Mouse (Mus musculus) intestine, embryonic 14.5 days (tissue): ENCODE measurements around the gene Acad11. TPM values are rescaled to one million over a fixed set of nuclear protein-coding genes. Genes with fewer than 3 reads are reported as not detected.
A peak's percentile ranks its signal among the peaks of the same experiment; 100 is the strongest.

Experiments used
- ATAC-seq: fragments of 200-750 bp; cut with Nextera tagmentation; replicated peaks from 2 replicates; pipeline ENCODE4 v1.8.0; 2017; ENCODE audit warnings: low read depth, moderate number of reproducible peaks, moderate TSS enrichment, moderate library complexity; ENCODE audit not compliant: low FRiP score, low TSS enrichment
- DNase-seq: peaks from one replicate; pipeline ENCODE4 v3.0.0-alpha.2; 2018; ENCODE audit warnings: low spot score
- H3K27ac ChIP-seq: fragments of 300-500 bp; sonication (generic); 2 replicates; pipeline ENCODE4 v1.5.1; 2014; ENCODE audit warnings: low read depth, mild to moderate bottlenecking, control low read depth
- H3K27me3 ChIP-seq: fragments of 300-500 bp; sonication (generic); replicated peaks from 2 replicates; pipeline ENCODE4 v1.6.1; 2014; ENCODE audit warnings: low read length, control low read depth; ENCODE audit not compliant: control insufficient read depth, insufficient read depth
- H3K36me3 ChIP-seq: fragments of 300-500 bp; sonication (generic); 2 replicates; pipeline ENCODE4 v1.6.1; 2014; ENCODE audit warnings: low read length, control low read depth; ENCODE audit not compliant: control insufficient read depth, insufficient read depth
- H3K4me1 ChIP-seq: fragments of 300-500 bp; sonication (generic); replicated peaks from 2 replicates; pipeline ENCODE4 v1.6.1; 2014; ENCODE audit warnings: low read length, control low read depth, mixed read lengths; ENCODE audit not compliant: control insufficient read depth, insufficient read depth
- H3K4me2 ChIP-seq: fragments of 300-500 bp; sonication (generic); 2 replicates; pipeline ENCODE4 v1.6.1; 2014; ENCODE audit warnings: low read length
- H3K4me3 ChIP-seq: fragments of 300-500 bp; sonication (generic); 2 replicates; pipeline ENCODE4 v1.5.1; 2014; ENCODE audit warnings: low read depth, low read length, control low read depth, mixed read lengths
- H3K9ac ChIP-seq: fragments of 300-500 bp; sonication (generic); 2 replicates; pipeline ENCODE4 v1.6.1; 2014; ENCODE audit warnings: mild to moderate bottlenecking, low read length
- H3K9me3 ChIP-seq: fragments of 300-500 bp; sonication (generic); 2 replicates; pipeline ENCODE4 v1.6.1; 2016; ENCODE audit warnings: low read length, control low read depth; ENCODE audit not compliant: control insufficient read depth
- WGBS: fragments of 180-500 bp; shearing (Covaris S2); extraction: QIAGEN DNeasy Blood & Tissue Kit; methylation state at CpG from one replicate; pipeline ENCODE4 v1.1.7; 2014; 5-methylcytosine and 5-hydroxymethylcytosine counted together
- polyA plus RNA-seq: library from polyadenylated mRNA; unstranded; fragments of >200 nt; fragmentation: Nextera tagmentation; extraction: Ambion mirVana; gene quantifications from 2 replicates; pipeline ENCODE4 v1.2.1, GENCODE M21; 2014

Gene Acad11
- polyA plus RNA-seq = 6.4 and 8.3 TPM in 2 replicates

DNA sequence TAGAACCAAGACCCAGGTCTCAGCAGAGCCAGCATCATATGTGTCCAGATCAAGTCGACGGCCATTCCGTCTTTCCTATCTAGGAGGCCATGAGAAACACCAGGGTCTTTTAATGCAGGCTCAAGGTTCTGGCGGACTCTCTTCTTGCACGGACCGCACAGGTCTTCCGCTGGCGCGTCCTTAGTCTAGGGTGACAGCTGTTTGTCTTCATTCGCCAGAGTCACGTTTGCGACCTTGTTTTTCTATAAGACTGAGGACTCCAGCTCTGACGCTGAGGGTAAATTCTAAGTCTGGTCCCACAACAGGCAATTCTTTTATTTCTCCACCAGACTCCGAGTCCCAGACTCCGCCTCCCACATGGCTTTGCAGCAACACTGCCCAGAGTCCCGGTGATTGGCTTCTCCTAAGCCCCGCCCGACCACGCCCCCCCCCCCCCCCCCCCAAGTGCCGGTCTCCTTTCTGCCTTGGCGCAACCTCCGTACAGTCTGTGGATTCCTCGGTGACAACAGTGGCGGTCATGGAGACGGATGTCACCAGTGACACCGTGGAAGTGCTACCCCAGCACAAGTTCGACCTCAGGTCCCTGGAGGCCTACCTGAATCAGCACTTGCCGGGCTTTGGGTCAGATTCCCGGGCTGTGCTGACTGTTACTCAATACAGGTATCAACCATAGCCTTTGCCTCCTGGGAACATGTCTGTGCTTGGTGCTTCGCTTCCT, at the start of gene Acad11:
Gene Acad11 (plus strand): TSS at position 134 of the 718 bp plus-strand sequence.
- WGBS = under 1% methylated on average over 30 of the region's 30 CpGs
- ATAC-seq (peak; percentile 95), DNase-seq (peak; percentile 96)
- peaks cover 12% of the 10 kb centered on the region for H3K4me1 ChIP-seq
- H3K9me3 ChIP-seq = no peaks in the 10 kb centered on the region
- H3K4me3 ChIP-seq = peak within 1 kb of the TSS; percentile 83
- H3K27me3 ChIP-seq = no peaks in the 10 kb centered on the region
- peaks cover 22% of the 10 kb centered on the region for H3K36me3 ChIP-seq
- peak within 1 kb of the TSS; percentile 73 for H3K9ac ChIP-seq
- peak within 1 kb of the TSS; percentile 76 for H3K27ac ChIP-seq
- H3K4me2 ChIP-seq = peak within 1 kb of the TSS; percentile 80

DNA sequence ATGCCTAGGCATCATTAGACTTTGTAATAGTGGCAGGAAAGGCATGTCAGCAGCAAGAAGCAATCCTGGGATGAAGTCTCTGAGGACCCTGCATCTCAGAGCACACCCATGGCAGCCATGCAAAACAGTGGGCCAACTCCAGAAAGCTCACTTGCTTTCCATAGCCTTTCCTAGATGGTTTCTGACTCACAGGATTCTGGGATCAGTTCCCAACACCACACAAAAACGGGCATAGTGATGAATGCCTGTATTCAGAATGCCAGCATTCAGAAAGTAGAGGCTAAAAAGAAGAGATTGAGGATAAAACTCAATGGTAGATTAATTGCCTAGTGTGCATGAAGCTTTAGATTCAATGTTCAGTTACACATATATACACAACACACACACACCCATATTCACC, 48.7 kb upstream of the Acad11 start:
- ATAC-seq = no peak
- Histone ChIP-seq H3K27ac (no peak overlapping the region), H3K4me1 (no peaks in the 10 kb centered on the region), H3K4me2 (no peak overlapping the region), H3K9ac (no peak overlapping the region), H3K4me3 (no peak overlapping the region), H3K9me3 (no peaks in the 10 kb centered on the region), H3K36me3 (peaks cover 31% of the 10 kb centered on the region), H3K27me3 (no peaks in the 10 kb centered on the region)
- 82% methylated on average over 1 of the region's 1 CpGs for WGBS
- DNase-seq = no peak

DNA sequence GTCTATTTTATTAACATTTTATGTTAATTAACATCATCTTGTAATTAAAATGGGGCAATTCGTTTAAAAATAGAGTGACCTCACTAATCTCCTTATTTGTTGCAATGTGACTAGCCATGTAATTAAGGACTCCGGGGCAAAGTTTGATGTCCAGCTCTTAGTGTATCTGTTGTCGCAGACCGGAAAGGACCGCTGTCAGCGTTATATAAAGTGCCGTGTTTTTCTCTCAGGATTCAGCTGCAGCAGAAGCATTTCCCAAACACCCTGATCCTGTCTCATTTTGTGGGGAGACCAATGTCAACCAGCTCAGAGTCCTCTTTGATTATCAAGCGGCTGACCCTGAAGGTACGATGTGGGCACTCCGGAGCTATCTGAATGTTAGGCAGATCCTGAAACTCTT, 42.2 kb upstream of the Acad11 start:
- Histone ChIP-seq H3K9ac (no peak overlapping the region), H3K4me1 (no peaks in the 10 kb centered on the region), H3K27me3 (no peaks in the 10 kb centered on the region), H3K27ac (no peak overlapping the region), H3K9me3 (no peaks in the 10 kb centered on the region), H3K4me2 (no peak overlapping the region), H3K4me3 (no peak overlapping the region), H3K36me3 (peaks cover 60% of the 10 kb centered on the region)
- WGBS = 92% methylated on average over 10 of the region's 10 CpGs
- ATAC-seq (no peak), DNase-seq (no peak)

DNA sequence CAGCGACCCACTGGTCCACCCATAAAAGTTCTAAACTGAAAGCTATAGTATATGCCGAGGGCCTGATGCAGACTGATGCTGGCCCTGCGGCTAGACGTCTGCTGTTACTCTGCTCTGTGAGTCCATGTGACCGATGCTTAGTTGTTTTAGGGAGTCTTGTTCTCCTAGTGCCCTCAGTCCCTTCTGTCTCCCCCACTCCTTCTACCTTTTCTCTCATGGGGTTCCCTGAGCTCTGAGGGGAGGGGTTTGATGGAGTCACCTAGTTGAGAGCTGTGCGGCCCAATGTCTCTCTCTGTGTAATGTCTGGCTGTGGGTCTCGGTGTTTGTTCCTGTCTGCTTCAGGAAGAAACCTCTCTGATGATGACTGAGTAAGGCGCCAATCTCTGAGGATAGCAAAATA, 36.0 kb upstream of the Acad11 start:
- DNase-seq = no peak
- Histone ChIP-seq H3K9me3 (no peaks in the 10 kb centered on the region), H3K4me2 (no peak overlapping the region), H3K9ac (no peak overlapping the region), H3K27me3 (no peaks in the 10 kb centered on the region), H3K27ac (no peak overlapping the region), H3K4me1 (no peaks in the 10 kb centered on the region), H3K4me3 (no peak overlapping the region), H3K36me3 (peaks cover 36% of the 10 kb centered on the region)
- ATAC-seq = no peak
- WGBS = 94% methylated on average over 8 of the region's 8 CpGs

DNA sequence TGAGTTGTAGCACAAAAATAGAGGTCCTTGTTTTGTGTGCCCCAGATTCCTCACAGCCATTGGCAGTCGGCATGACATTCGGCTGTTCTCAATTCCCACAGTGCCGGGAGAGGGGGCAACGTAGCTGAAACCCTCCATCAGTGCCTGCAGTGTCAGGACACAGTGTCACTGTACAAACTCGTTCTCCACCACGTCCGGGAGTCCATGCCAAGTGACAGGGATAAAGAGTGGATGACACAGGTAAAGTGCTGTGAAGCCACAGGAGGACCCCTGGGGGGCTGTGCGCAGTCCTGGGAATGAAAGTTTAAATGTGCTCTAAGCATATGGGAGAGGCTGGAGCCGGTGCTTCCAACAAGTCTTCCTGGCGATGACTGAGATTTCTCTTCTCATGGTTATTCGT, 33.3 kb upstream of the Acad11 start:
- H3K9me3 ChIP-seq = no peaks in the 10 kb centered on the region
- H3K4me1 ChIP-seq = no peaks in the 10 kb centered on the region
- H3K4me2 ChIP-seq = no peak overlapping the region
- H3K9ac ChIP-seq = no peak overlapping the region
- ATAC-seq (no peak), DNase-seq (no peak)
- no peak overlapping the region for H3K4me3 ChIP-seq
- 93% methylated on average over 11 of the region's 11 CpGs for WGBS
- H3K27me3 ChIP-seq = no peaks in the 10 kb centered on the region
- H3K27ac ChIP-seq = no peak overlapping the region
- peaks cover 40% of the 10 kb centered on the region for H3K36me3 ChIP-seq

DNA sequence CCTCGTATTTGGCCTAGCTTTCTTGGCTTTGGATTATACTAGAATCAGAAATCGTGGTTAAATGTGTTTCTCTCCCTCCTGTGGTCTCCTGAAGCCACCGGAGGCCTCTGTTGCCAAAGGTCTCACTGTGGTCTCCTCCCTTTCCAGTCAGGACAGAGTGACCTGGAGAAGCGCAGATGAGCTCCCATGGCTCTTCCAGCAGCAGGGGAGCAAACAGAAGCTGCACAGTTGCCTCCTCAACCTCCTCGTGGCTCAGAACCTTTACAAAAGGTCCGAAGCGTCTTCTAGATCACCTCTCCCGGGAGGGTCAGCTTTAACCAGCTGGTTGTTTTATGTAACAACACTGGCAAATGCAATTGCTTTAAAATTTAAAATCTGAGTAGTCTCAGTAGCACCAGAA, 28.9 kb upstream of the Acad11 start:
- no peak for DNase-seq
- no peak overlapping the region for H3K9ac ChIP-seq
- no peak overlapping the region for H3K4me3 ChIP-seq
- peaks cover 24% of the 10 kb centered on the region for H3K36me3 ChIP-seq
- WGBS = 85% methylated on average over 8 of the region's 8 CpGs
- no peak for ATAC-seq
- no peaks in the 10 kb centered on the region for H3K4me1 ChIP-seq
- no peak overlapping the region for H3K27ac ChIP-seq
- no peaks in the 10 kb centered on the region for H3K9me3 ChIP-seq
- H3K27me3 ChIP-seq = no peaks in the 10 kb centered on the region
- no peak overlapping the region for H3K4me2 ChIP-seq

DNA sequence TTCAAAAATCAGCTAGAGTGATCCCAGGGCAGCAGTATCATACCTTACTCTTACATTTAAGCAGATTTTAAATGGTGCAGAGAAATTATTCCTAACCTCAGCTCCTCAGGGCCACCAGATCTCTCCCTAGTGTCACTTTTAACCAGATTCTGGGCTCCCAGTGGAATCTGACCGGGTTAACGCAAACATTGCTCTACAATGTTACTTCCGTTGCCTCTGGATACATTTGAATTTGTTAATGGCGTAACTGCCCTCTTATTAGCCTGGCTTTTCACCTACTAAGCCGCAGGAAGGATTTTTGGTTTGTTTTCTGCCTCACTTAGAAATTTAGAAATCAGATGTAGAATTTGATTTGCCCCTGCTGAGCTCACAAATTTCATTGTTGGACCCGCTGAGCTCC, 28.5 kb upstream of the Acad11 start:
- no peak for ATAC-seq
- Histone ChIP-seq H3K36me3 (peaks cover 23% of the 10 kb centered on the region), H3K27me3 (no peaks in the 10 kb centered on the region), H3K4me1 (no peaks in the 10 kb centered on the region), H3K4me2 (no peak overlapping the region), H3K9me3 (no peaks in the 10 kb centered on the region), H3K27ac (no peak overlapping the region), H3K4me3 (no peak overlapping the region), H3K9ac (no peak overlapping the region)
- no peak for DNase-seq
- 66% methylated on average over 6 of the region's 6 CpGs for WGBS

DNA sequence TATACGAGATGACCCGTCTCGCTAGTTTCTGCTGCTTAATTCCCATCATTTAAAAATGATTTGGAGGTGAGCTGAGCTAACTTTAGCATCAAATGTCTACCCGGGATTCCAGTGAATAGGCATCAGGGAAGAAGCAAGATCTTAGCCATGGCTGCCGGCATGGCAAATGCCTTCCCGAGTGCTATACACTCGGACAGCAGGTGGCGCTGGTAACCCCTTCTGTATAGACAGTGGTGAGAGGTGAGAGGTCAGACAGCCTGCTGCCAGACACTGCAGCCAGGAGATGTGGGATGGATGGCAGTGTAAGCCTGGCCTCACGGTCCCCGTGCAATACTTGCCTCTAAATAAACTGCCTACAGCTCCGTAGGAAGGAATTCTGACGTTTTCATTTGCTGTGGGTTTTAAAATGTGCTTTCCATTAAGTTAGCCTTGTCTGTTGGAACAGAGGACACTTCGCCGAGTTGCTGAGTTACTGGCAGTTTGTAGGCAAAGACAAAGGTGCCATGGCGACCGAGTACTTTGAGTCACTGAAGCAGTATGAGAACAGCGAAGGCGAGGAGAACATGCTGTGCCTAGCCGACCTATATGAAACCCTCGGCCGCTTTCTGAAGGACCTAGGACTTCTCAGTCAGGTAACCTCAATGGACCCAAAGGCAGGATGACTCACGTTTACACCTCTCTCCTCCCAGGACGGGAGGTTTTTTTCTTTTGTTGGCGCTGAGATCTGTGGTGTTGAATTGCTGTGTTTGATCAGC, 27.7 kb upstream of the Acad11 start:
- DNase-seq (peak; percentile 81), ATAC-seq (no peak)
- H3K9me3 ChIP-seq = no peaks in the 10 kb centered on the region
- 50% methylated on average over 24 of the region's 24 CpGs for WGBS
- no peaks in the 10 kb centered on the region for H3K27me3 ChIP-seq
- H3K27ac ChIP-seq = no peak overlapping the region
- H3K4me3 ChIP-seq = no peak overlapping the region
- no peaks in the 10 kb centered on the region for H3K4me1 ChIP-seq
- peaks cover 23% of the 10 kb centered on the region for H3K36me3 ChIP-seq
- H3K9ac ChIP-seq = no peak overlapping the region
- no peak overlapping the region for H3K4me2 ChIP-seq
